Mouse (Mus musculus) spleen, postnatal 36 days (tissue): Measurements from ENCODE around the gene Gkap1.
A peak's percentile ranks its signal among the peaks of the same experiment; 100 is the strongest.

Experiments
- DNase-seq, 2 experiments: peaks; one replicate each; pipeline ENCODE4 v3.0.0; 2022; ENCODE audit warnings: low spot score in 2 of 2, mixed read lengths in 1 of 2

The Gkap1 gene

GRCm38 (mm10) chr13:58266864-58267263 is 8.6 kb downstream of the Gkap1 start:
- no peak for DNase-seq

DNA sequence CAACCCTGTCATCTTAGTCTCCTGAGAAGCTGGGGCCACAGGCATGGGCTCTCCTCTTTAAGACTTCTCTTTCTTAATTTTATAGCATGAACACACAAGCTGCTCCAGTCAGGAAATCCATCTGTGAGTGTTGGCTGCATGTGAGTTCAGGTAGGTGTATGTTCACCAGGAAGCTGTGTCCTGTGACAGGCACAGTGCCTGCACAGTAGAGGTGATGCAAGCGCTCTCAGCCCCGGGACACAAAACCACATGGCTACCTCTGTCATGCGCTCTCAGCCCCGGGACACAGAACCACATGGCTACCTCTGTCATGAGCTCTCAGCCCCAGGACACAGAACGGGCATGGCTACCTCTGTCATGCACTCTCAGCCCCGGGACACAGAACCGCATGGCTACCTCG is 12.0 kb downstream of the Gkap1 start:
- DNase-seq: no peak

- DNase-seq: no peak
Observed at GRCm38 (mm10) chr13:58261674-58262073, 13.8 kb downstream of the Gkap1 start.

DNA sequence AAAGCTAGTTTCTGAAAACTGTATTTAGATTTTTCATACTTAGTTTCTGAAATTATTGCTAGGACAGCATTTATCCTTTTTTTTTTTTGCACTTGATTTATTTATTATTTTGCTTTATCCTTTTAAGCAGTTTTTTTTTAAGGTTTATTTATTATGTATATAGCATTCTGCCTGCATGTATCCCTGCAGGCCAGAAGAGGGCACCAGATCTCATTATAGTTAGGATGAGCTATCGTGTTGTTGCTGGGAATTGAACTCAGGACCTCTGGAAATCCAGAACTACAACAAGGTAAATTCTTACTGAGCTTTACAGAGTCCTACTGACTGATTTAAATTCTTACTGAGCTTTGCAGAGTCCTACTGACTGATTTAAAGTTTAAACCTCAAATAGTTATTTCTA is 22.2 kb downstream of the Gkap1 start:
- no peak for DNase-seq

GRCm38 (mm10) chr13:58248957-58249356 is 26.5 kb downstream of the Gkap1 start:
- no peak for DNase-seq

- no peak for DNase-seq
Observed at GRCm38 (mm10) chr13:58236536-58236935, 39.0 kb downstream of the Gkap1 start.

GRCm38 (mm10) chr13:58232611-58233010 is 42.9 kb downstream of the Gkap1 start:
- DNase-seq: peak; percentile 43 to 44

DNA sequence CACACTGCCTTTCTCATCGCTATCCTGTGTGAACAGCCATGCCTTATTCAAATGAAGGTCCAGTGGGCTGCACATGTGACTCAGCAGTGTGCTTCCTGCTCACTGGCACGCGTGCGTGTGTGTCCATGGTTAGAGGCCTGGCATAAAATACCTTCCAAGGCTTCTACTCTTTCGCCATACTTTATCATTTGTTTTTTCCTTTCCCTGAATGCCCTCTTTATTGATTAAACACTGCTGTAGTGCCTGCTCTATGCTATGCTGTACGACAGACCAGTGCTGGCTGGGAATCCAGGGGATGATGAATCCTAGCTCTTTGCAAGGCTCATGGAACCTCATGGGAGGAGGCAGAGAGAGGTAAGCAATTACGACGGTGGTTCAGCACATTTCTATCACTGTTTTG is 43.4 kb downstream of the Gkap1 start:
- DNase-seq: no peak

DNA sequence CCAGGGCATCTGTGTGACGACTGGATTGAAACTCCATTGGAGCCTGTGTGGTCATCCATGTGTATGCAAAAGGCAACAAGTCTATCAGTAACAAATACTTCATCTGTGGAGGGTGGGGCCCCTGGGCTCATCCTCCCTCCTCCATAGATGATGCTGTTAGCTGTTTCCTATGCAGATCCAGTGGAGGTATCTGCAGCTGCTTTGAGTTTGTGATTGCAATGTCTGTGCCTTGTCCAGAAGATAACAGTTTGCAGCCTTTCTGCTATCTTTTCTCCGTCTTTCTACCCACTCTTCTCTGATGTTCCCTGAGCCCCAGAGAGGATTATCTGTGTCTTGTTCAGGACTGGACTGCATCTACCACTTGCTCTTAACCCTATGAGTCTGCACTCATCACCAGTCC is 46.9 kb downstream of the Gkap1 start:
- no peak for DNase-seq

DNA sequence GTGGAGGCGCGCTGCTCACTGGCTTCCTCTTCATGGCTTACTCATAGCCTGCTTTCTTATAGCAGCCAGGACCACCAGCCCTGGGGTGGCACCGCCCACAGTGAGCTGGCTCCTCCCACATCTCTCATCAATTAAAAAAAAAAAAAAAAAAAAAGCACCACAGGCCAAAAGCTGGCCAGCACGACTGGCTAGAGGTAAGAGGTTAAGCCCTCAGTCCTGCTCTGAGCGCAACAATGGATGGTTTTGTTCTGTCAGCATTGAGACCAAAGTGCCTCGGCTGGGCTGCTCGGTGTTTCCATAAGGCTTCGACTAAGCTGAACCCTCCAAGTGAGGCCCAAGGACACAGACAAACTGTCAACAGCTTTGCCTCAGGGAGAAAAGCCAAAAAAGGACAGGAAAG is 49.8 kb downstream of the Gkap1 start:
- DNase-seq: no peak

- DNase-seq: no peak
Observed at GRCm38 (mm10) chr13:58220206-58220605, 55.3 kb downstream of the Gkap1 start.

DNA sequence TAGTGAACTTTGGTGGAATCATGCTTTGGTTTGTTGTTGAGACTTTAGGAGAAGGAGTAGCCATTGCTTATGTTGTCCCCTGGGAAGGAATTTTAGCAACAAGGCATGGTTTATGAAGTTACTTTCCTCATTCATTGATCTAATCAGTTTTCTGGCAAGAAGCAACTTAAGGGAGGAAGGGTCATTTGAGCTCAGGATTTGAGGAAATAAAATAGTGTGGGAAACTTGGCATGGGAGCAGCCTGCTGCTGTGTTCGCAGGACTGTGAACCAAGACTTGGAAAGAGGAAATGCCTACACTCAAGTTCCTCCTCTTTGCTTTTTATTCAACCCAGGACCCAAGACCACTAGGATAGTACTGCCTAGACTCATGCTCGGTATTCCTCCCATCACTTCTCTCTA is 58.0 kb downstream of the Gkap1 start:
- no peak for DNase-seq

GRCm38 (mm10) chr13:58216395-58216794 is 59.1 kb downstream of the Gkap1 start:
- DNase-seq: no peak

DNA sequence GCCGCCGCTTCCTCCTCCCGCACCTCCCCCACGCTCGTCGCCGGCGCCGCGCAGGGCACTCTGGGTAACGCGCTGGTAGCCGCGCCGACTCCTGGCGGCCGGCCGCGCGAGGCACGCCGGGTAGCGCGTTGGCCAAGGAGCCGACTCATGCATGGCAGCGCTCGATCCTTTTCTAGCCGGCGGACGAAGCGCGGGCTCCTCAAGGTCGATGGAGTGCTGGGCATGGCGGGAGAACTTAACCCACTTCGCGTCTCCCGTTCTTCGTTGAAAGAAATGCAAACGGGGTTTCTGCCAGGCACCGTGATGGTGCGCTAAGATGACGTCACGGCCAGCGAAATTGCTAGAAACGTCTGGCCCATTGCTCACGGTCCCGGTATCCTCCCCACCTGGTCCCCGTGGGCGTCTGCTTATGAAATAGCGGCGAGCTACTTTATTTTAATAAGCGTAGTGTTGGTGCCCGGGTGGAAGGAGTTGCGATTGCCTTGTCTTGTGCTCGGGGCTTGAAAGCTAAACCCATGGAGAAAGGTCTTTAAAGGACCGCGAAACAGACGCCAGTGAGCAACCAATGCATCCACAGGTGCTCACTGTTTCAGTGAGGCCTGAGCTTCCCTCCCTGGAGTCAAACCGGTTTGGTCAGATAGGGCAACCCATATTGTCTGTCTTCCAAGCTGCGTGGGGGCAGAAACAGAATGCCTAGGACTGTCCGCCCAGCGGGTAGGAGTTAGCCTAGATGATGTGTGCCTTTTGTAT is 59.7 kb downstream of the Gkap1 start, which contains the start of gene Ubqln1:
Gene Ubqln1 (minus strand): TSS at position 62 of the 750 bp plus-strand sequence.
- DNase-seq: peak; percentile 86

DNA sequence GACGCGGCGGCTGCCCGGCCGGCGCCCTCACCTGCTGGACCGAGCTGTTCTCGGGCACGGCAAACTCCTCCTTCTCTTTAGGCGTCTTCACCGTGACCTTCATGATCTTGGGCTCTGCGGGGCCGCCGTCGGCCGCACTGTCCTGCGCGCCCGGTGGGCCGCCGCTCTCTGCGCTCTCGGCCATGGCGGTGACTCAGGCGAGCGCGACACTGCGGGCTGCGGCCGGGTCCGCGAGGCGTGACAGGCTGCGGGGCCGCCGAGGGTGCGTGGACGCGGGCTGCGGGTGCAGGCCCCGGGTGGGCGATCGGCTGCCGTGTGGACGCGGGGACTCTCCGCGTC is 60.3 kb downstream of the Gkap1 start:
- no peak for DNase-seq

- no peak for DNase-seq
Observed at GRCm38 (mm10) chr13:58214346-58215252, 60.9 kb downstream of the Gkap1 start.

DNA sequence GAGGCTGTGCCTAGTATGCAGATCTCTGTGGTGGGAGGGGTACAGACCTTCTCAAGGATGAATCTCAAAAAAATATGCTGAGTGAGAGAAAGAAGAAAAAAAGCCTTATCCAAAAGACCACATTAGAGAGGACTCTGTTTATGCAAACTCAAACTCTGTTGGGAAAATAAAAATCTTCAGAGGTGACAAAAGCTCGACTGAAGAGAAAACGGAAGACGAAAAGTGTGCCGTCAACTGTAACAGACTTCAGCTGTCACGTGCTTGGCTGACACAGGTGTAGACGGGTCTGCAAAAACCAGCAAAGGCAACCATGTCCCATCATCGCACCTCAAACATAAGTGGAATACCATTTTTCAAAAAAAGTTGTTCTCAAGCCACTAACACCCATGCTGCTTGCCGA is 61.7 kb downstream of the Gkap1 start:
- peak; percentile 26 to 41 for DNase-seq

- no peak for DNase-seq
Observed at GRCm38 (mm10) chr13:58212530-58212929, 63.0 kb downstream of the Gkap1 start.

GRCm38 (mm10) chr13:58210441-58210840 is 65.1 kb downstream of the Gkap1 start:
- no peak for DNase-seq

- no peak for DNase-seq
Observed at GRCm38 (mm10) chr13:58206084-58206483, 69.4 kb downstream of the Gkap1 start.

GRCm38 (mm10) chr13:58204986-58205385 is 70.5 kb downstream of the Gkap1 start:
- peak; percentile 7 to 10 for DNase-seq

DNA sequence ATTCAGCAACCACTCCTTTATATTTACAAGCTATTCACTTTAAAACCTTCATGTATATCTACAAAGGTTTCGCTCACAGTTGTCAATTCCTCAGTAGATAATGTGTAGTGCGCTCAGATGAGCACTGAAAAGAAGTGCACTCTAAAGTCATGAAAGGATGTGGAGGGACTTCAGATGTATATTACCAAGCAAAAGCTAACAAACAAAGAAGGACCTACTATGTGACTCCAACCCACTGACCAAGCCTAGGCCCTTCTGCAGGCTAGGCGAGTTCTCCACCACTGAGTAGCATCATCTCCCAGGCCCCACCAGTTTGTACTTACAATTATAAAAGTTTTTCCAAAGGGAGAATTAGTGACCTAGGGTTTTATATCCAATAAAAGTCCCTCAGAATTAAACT is 71.3 kb downstream of the Gkap1 start:
- DNase-seq: no peak

- no peak for DNase-seq
Observed at GRCm38 (mm10) chr13:58202903-58203302, 72.6 kb downstream of the Gkap1 start.
